Mouse (Mus musculus) lung, postnatal 0 days (tissue): ENCODE measurements at regions not wholly inside any gene's neighbourhood (a gene's known extent, or its start where the extent isn't known, plus 50 kb on each side); places are given as distances from the start of the nearest gene placed in this dataset.

Experiments used
- ATAC-seq: fragments of 200-750 bp; cut with Nextera tagmentation; 2 replicates; pipeline ENCODE4 v1.8.0; 2017; ENCODE audit warnings: moderate library complexity
- DNase-seq: peaks from one replicate; pipeline ENCODE4 v3.0.0-alpha.2; 2016; ENCODE audit warnings: low spot score
- H3K27ac ChIP-seq: fragments of 300-500 bp; sonication (generic); 2 replicates; pipeline ENCODE4 v1.5.1; 2014; ENCODE audit warnings: antibody characterized with exemption, mild to moderate bottlenecking, low read length, mixed read lengths
- H3K27me3 ChIP-seq: fragments of 300-500 bp; sonication (generic); replicated peaks from 2 replicates; pipeline ENCODE4 v1.6.1; 2014; ENCODE audit warnings: low read length, mixed read lengths; ENCODE audit not compliant: insufficient read depth
- H3K36me3 ChIP-seq: fragments of 300-500 bp; sonication (generic); 2 replicates; pipeline ENCODE4 v1.6.1; 2014; ENCODE audit warnings: low read length, mixed read lengths; ENCODE audit not compliant: insufficient read depth
- H3K4me1 ChIP-seq: fragments of 300-500 bp; sonication (generic); 2 replicates; pipeline ENCODE4 v1.6.1; 2014; ENCODE audit warnings: antibody characterized with exemption, low read depth, low read length, mixed read lengths; ENCODE audit not compliant: insufficient read depth
- H3K4me2 ChIP-seq: fragments of 300-500 bp; sonication (generic); replicated peaks from 2 replicates; pipeline ENCODE4 v1.6.1; 2014; ENCODE audit warnings: low read depth, mild to moderate bottlenecking, low read length, moderate library complexity, mixed read lengths
- H3K4me3 ChIP-seq: fragments of 300-500 bp; sonication (generic); 2 replicates; pipeline ENCODE4 v1.5.1; 2014; ENCODE audit warnings: low read depth, low read length
- H3K9ac ChIP-seq: fragments of 300-500 bp; sonication (generic); replicated peaks from 2 replicates; pipeline ENCODE4 v1.6.1; 2014; ENCODE audit warnings: low read depth, mild to moderate bottlenecking
- H3K9me3 ChIP-seq: fragments of 300-500 bp; sonication (generic); 2 replicates; pipeline ENCODE4 v1.6.1; 2016; ENCODE audit warnings: low read length, mixed read lengths
- CTCF ChIP-seq: IDR thresholded peaks from 2 replicates; pipeline ENCODE4 v1.5.1; 2016; ENCODE audit warnings: antibody characterized with exemption, mild to moderate bottlenecking
- EP300 ChIP-seq: IDR thresholded peaks from 2 replicates; pipeline ENCODE4 v1.6.1; 2016; ENCODE audit warnings: antibody characterized with exemption, mild to moderate bottlenecking, control low read depth
- WGBS: fragments of 180-500 bp; shearing (Covaris S2); extraction: QIAGEN DNeasy Blood & Tissue Kit; methylation state at CpG from one replicate; pipeline ENCODE4 v1.1.7; 2014; 5-methylcytosine and 5-hydroxymethylcytosine counted together

- H3K27me3 ChIP-seq = no peaks in the 10 kb centered on the region
- no peak for DNase-seq
- no peak for ATAC-seq
- TF ChIP-seq CTCF (no peak), EP300 (no peak)
- H3K4me2 ChIP-seq = no peak overlapping the region
- WGBS = 73% methylated on average over 2 of the region's 2 CpGs
- no peak overlapping the region for H3K9ac ChIP-seq
- H3K36me3 ChIP-seq = no peaks in the 10 kb centered on the region
- no peak overlapping the region for H3K4me3 ChIP-seq
- H3K9me3 ChIP-seq = no peaks in the 10 kb centered on the region
- H3K4me1 ChIP-seq = no peaks in the 10 kb centered on the region
- no peak overlapping the region for H3K27ac ChIP-seq
Measured at GRCm38 (mm10) chr1:57032407-57032806, 54.0 kb upstream of the Satb2 start.

- no peak overlapping the region for H3K4me2 ChIP-seq
- no peak overlapping the region for H3K27ac ChIP-seq
- H3K9me3 ChIP-seq = no peaks in the 10 kb centered on the region
- no peak overlapping the region for H3K9ac ChIP-seq
- H3K27me3 ChIP-seq = no peaks in the 10 kb centered on the region
- H3K4me3 ChIP-seq = no peak overlapping the region
- no peaks in the 10 kb centered on the region for H3K36me3 ChIP-seq
- ATAC-seq (no peak), DNase-seq (no peak)
- no peaks in the 10 kb centered on the region for H3K4me1 ChIP-seq
- TF ChIP-seq CTCF (no peak), EP300 (no peak)
- WGBS = 76% methylated on average over 2 of the region's 2 CpGs
Measured at GRCm38 (mm10) chr1:57033244-57033643, 54.8 kb upstream of the Satb2 start.

GRCm38 (mm10) chr1:57034411-57034810, 56.0 kb upstream of the Satb2 start:
- no peak for ATAC-seq
- Histone ChIP-seq H3K4me3 (no peak overlapping the region), H3K27ac (no peak overlapping the region), H3K4me1 (no peaks in the 10 kb centered on the region), H3K36me3 (no peaks in the 10 kb centered on the region), H3K4me2 (no peak overlapping the region), H3K27me3 (no peaks in the 10 kb centered on the region), H3K9ac (no peak overlapping the region), H3K9me3 (no peaks in the 10 kb centered on the region)
- 85% methylated on average over 6 of the region's 6 CpGs for WGBS
- TF ChIP-seq EP300 = no peak
- TF ChIP-seq CTCF = no peak
- DNase-seq = no peak

- Histone ChIP-seq H3K9ac (no peak overlapping the region), H3K27ac (no peak overlapping the region), H3K4me1 (no peaks in the 10 kb centered on the region), H3K27me3 (no peaks in the 10 kb centered on the region), H3K4me3 (no peak overlapping the region), H3K9me3 (no peaks in the 10 kb centered on the region), H3K4me2 (no peak overlapping the region), H3K36me3 (no peaks in the 10 kb centered on the region)
- DNase-seq = no peak
- ATAC-seq = no peak
- TF ChIP-seq EP300 = no peak
- TF ChIP-seq CTCF = no peak
- 83% methylated on average over 3 of the region's 3 CpGs for whole genome bisulfite sequencing
Measured at GRCm38 (mm10) chr1:57036382-57036781, 57.9 kb upstream of the Satb2 start.

- TF ChIP-seq CTCF = no peak
- no peak for TF ChIP-seq EP300
- WGBS = 35% methylated on average over 8 of the region's 8 CpGs
- ATAC-seq = no peak
Measured at GRCm38 (mm10) chr1:57040201-57040600, 61.8 kb upstream of the Satb2 start.

GRCm38 (mm10) chr1:57041578-57041977, 63.1 kb upstream of the Satb2 start:
- no peaks in the 10 kb centered on the region for H3K36me3 ChIP-seq
- no peaks in the 10 kb centered on the region for H3K27me3 ChIP-seq
- no peak overlapping the region for H3K27ac ChIP-seq
- ATAC-seq (no peak), DNase-seq (no peak)
- no peaks in the 10 kb centered on the region for H3K9me3 ChIP-seq
- H3K4me3 ChIP-seq = no peak overlapping the region
- H3K9ac ChIP-seq = no peak overlapping the region
- no peak for TF ChIP-seq EP300
- TF ChIP-seq CTCF = no peak
- H3K4me2 ChIP-seq = no peak overlapping the region
- no peaks in the 10 kb centered on the region for H3K4me1 ChIP-seq

More at GRCm38 (mm10) chr1:57040201-57040600, 61.8 kb upstream of the Satb2 start:
- Histone ChIP-seq H3K4me1 (no peaks in the 10 kb centered on the region), H3K9ac (no peak overlapping the region), H3K27me3 (no peaks in the 10 kb centered on the region), H3K27ac (no peak overlapping the region), H3K4me3 (no peak overlapping the region), H3K9me3 (no peaks in the 10 kb centered on the region), H3K36me3 (no peaks in the 10 kb centered on the region), H3K4me2 (no peak overlapping the region)
- DNase-seq = no peak

- no peak overlapping the region for H3K9ac ChIP-seq
- DNase-seq (no peak), ATAC-seq (no peak)
- no peak for TF ChIP-seq CTCF
- TF ChIP-seq EP300 = no peak
- H3K4me3 ChIP-seq = no peak overlapping the region
- no peaks in the 10 kb centered on the region for H3K4me1 ChIP-seq
- H3K27me3 ChIP-seq = no peaks in the 10 kb centered on the region
- WGBS = 89% methylated on average over 4 of the region's 4 CpGs
- no peaks in the 10 kb centered on the region for H3K36me3 ChIP-seq
- H3K4me2 ChIP-seq = no peak overlapping the region
- H3K27ac ChIP-seq = no peak overlapping the region
- H3K9me3 ChIP-seq = no peaks in the 10 kb centered on the region; the same call in 1 of the 2 replicates
Measured at GRCm38 (mm10) chr1:57053836-57054235, 75.4 kb upstream of the Satb2 start.
